Mouse (Mus musculus) forebrain, embryonic 16.5 days (tissue): ENCODE results near the gene Cby1. TPM values are rescaled to one million over a fixed set of nuclear protein-coding genes. Genes with fewer than 3 reads are reported as not detected.
A peak's percentile ranks its signal among the peaks of the same experiment; 100 is the strongest.

Source experiments
- ATAC-seq: fragments of 200-750 bp; cut with Nextera tagmentation; 2 replicates; pipeline ENCODE4 v1.8.0; 2017; ENCODE audit warnings: mild to moderate bottlenecking, moderate library complexity
- H3K27ac ChIP-seq: fragments of 300-500 bp; sonication (generic); 2 replicates; pipeline ENCODE4 v1.5.1; 2014; ENCODE audit warnings: low read length, control low read depth
- H3K27me3 ChIP-seq: fragments of 300-500 bp; sonication (generic); replicated peaks from 2 replicates; pipeline ENCODE4 v1.6.1; 2014; ENCODE audit warnings: low read length; ENCODE audit not compliant: control insufficient read depth, insufficient read depth
- H3K36me3 ChIP-seq: fragments of 300-500 bp; sonication (generic); 2 replicates; pipeline ENCODE4 v1.6.1; 2014; ENCODE audit not compliant: control insufficient read depth, insufficient read depth
- H3K4me1 ChIP-seq: fragments of 300-500 bp; sonication (generic); replicated peaks from 2 replicates; pipeline ENCODE4 v1.6.1; 2014; ENCODE audit warnings: low read length; ENCODE audit not compliant: control insufficient read depth, insufficient read depth
- H3K4me2 ChIP-seq: fragments of 300-500 bp; sonication (generic); 2 replicates; pipeline ENCODE4 v1.6.1; 2014; ENCODE audit warnings: mild to moderate bottlenecking, low read length, control low read depth
- H3K4me3 ChIP-seq: fragments of 300-500 bp; sonication (generic); replicated peaks from 2 replicates; pipeline ENCODE4 v1.5.1; 2014; ENCODE audit warnings: mild to moderate bottlenecking, low read length, control low read depth
- H3K9ac ChIP-seq: fragments of 300-500 bp; sonication (generic); replicated peaks from 2 replicates; pipeline ENCODE4 v1.6.1; 2014; ENCODE audit warnings: low read depth, low read length, control low read depth
- H3K9me3 ChIP-seq: fragments of 300-500 bp; sonication (generic); 2 replicates; pipeline ENCODE4 v1.6.1; 2016; ENCODE audit warnings: low read length; ENCODE audit not compliant: control insufficient read depth
- WGBS: fragments of 180-500 bp; shearing (Covaris S2); extraction: QIAGEN DNeasy Blood & Tissue Kit; methylation state at CpG from one replicate; pipeline ENCODE4 v1.1.7; 2014; 5-methylcytosine and 5-hydroxymethylcytosine counted together
- polyA plus RNA-seq: library from polyadenylated mRNA; unstranded; fragments of >200 nt; fragmentation: Nextera tagmentation; extraction: Ambion mirVana; gene quantifications from 2 replicates; pipeline ENCODE4 v1.2.1, GENCODE M21; 2015

Cby1 gene
- polyA plus RNA-seq, 1 experiment from 2014 or later = 117 TPM

DNA sequence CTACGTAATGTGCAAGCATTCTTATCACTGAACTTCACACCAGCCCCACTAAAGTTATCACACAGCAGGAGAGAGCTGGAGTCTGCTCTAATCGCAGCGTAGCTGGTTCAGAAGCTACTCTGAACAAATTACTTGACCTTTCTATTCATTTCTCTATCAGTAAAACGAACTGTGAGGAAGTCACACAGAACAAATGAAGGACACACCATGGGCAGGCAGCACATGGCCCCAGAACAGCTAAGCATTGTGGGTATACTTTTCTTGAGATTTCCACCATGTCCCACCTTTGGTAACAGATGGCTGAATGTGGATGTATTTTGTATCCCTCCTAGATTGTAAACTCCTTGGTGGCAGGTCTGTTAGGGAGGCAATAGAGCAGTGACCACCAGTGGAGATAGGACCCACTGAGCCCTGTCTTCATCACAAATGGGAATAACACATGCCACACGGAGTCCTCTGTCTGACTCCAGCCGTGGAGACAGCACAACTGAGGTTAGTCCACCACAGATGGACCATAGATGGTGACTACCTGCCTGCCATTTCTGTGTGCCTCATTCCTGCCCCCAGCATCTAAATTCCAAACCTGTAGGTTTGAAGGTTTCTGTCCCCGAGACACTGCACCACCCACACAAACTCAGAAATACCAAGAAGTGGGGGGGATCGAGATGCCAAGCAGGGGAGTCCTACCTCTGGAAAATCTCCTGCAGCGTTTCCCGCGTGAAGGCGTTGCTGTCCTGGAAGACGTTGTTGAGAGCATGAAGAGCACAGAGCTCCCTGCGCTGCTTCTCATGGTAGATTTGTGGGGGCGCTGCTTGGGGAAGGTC is 27.3 kb downstream of the Cby1 start:
- Histone ChIP-seq H3K9ac (peak overlapping the region; percentile 93), H3K4me2 (peak overlapping the region; percentile 92), H3K36me3 (no peaks in the 10 kb centered on the region), H3K27ac (no peak overlapping the region), H3K27me3 (no peaks in the 10 kb centered on the region), H3K4me3 (peak overlapping the region; percentile 93), H3K4me1 (peaks cover 49% of the 10 kb centered on the region), H3K9me3 (no peaks in the 10 kb centered on the region)
- 16% methylated on average over 15 of the region's 15 CpGs for WGBS
- no peak for ATAC-seq

DNA sequence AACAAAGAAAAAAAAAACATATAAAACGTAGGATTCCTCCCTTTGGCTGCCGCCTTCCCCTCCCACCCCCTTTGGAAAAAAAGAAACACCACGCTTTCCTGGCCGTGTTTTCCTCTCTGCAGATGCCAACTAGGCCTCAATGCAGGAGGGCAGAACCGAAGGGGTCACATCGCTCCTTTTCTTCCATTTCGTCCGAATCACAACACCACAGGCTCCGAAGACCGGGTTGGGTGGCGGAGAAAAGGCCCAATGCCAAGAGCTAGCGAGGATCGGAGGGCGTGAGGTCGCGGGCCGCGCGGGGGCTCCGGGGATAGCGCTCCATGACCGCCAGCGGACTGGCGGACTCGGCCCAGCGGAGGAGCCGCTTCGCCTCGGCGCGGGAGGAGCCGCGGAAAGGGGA is 28.2 kb downstream of the Cby1 start:
- no peak for ATAC-seq
- H3K36me3 ChIP-seq = no peaks in the 10 kb centered on the region
- peak overlapping the region; percentile 92 for H3K27ac ChIP-seq
- 0% methylated on average over 33 of the region's 33 CpGs for WGBS
- peak overlapping the region; percentile 93 for H3K4me3 ChIP-seq
- H3K9me3 ChIP-seq = no peaks in the 10 kb centered on the region
- H3K27me3 ChIP-seq = no peaks in the 10 kb centered on the region
- H3K4me2 ChIP-seq = peak overlapping the region; percentile 92
- H3K9ac ChIP-seq = peak overlapping the region; percentile 93
- peaks cover 57% of the 10 kb centered on the region for H3K4me1 ChIP-seq

DNA sequence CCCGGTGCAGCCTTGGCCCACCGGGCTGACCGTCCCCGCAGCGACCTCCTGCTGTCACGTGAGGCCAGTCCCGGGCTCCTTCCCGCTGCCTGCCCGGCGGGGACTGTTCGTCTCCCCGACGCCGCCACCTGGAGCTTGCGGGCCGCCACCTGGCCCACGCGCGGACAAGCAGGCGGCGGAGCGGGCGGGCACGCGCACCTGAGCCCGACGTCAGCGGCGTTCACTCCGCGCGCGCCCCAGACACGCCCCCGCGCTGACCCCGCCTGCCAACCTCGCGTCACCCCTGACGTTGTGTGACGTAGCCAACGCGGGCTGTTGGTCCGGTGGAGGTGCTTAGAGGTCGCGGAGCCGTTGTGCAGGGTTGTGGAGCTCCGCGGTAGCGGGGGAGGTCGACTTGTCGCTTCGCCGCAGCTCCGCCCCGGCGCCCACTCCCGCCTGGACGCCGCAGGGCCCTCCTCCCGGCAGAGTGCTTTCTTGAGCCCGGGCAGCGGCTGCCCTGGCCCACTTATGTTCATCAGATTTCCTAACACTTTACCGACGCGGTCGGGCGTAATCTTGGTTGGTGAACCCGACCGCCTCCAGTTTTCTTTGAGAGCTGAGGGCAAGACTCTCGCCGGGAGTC is 28.8 kb downstream of the Cby1 start, which contains the start of gene Josd1:
Gene Josd1 (minus strand): TSS at position 274 of the 622 bp plus-strand sequence.
- H3K4me2 ChIP-seq = peak within 1 kb of the TSS; percentile 92
- H3K9me3 ChIP-seq = no peaks in the 10 kb centered on the region
- peak within 1 kb of the TSS; percentile 92 for H3K27ac ChIP-seq
- peak; percentile 29 for ATAC-seq
- H3K27me3 ChIP-seq = no peaks in the 10 kb centered on the region
- H3K4me3 ChIP-seq = peak within 1 kb of the TSS; percentile 93
- peaks cover 61% of the 10 kb centered on the region for H3K4me1 ChIP-seq
- H3K9ac ChIP-seq = peak within 1 kb of the TSS; percentile 93
- under 1% methylated on average over 67 of the region's 72 CpGs for WGBS
- H3K36me3 ChIP-seq = no peaks in the 10 kb centered on the region

DNA sequence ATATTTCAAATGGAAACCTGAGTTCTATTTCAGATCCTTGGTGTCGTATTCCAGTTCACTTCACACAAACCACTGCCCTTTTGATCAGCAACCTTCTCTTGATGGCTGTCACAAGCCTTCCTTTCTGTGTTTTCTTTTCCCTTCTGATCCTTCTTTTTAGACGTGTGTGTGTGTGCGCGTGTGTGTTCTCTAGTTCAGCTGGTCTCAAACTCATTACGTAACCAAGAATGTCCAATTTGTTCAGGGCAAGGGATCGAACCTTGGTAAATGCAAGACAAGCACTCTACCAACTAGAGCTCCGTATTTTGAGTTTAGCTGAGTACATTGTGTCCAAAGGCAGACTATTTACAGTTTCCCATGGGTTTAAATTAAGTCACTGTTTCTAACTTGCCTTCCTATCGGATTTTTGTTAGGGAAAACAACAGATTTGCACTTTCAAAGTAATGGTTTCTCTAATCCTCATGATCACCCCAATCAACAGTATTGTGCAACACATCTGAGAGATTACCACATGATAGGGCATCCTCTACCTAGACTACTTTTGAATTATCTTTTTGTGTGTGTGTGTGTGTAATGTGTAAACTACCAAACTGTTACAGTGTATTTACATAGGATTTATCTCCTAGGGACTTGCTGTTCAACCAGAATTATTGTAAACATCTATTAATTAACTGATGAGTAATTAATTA is 29.4 kb downstream of the Cby1 start:
- WGBS = 5% methylated on average over 8 of the region's 8 CpGs
- no peaks in the 10 kb centered on the region for H3K36me3 ChIP-seq
- peaks cover 55% of the 10 kb centered on the region for H3K4me1 ChIP-seq
- no peaks in the 10 kb centered on the region for H3K9me3 ChIP-seq
- H3K4me3 ChIP-seq = peak overlapping the region; percentile 93
- ATAC-seq = no peak
- peak overlapping the region; percentile 92 for H3K27ac ChIP-seq
- H3K27me3 ChIP-seq = no peaks in the 10 kb centered on the region
- peak overlapping the region; percentile 92 for H3K4me2 ChIP-seq
- H3K9ac ChIP-seq = peak overlapping the region; percentile 93

DNA sequence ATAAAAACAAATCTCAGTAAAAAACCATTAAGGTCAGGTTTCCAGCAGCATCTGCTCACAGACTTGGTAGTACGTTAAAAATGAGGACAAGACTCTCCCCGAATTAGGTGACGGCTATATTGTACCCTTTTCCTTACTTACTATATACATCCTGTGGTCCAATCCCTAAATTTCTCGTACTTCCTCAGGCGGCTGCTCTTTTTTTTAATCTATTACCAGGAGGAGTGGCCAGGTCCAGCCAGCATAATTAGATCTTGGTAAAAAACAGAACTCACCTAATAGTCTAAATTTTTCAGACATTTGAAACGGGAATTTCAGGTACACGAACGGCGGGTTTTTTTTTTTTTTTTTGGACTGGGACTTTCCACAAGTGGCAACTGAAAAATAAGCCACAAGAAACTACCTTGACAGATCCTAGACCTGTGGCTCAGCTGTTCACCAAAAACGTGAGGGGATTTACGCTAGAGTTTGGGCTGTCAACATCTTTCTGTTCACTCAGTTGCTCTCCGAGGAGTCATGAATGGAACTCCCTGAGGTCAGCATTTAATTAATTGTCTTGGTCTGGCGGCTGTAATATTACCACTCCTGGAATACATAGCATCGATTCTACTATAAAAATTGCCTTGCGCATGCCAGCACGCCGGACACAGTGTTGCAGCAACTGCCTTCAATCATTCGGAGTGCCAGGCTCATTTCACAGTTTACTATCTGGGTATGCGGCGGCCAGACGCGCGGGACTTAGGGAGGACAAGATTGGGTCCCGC is 30.8 kb downstream of the Cby1 start:
- no peak overlapping the region for H3K9ac ChIP-seq
- peak overlapping the region; percentile 75 for H3K4me2 ChIP-seq
- H3K9me3 ChIP-seq = no peaks in the 10 kb centered on the region
- WGBS = 13% methylated on average over 24 of the region's 24 CpGs
- no peak for ATAC-seq
- H3K27ac ChIP-seq = peak overlapping the region; percentile 44
- H3K4me3 ChIP-seq = peak overlapping the region; percentile 45
- peaks cover 41% of the 10 kb centered on the region for H3K4me1 ChIP-seq
- no peaks in the 10 kb centered on the region for H3K27me3 ChIP-seq
- H3K36me3 ChIP-seq = peaks cover 2% of the 10 kb centered on the region; the same call in 1 of the 2 replicates

DNA sequence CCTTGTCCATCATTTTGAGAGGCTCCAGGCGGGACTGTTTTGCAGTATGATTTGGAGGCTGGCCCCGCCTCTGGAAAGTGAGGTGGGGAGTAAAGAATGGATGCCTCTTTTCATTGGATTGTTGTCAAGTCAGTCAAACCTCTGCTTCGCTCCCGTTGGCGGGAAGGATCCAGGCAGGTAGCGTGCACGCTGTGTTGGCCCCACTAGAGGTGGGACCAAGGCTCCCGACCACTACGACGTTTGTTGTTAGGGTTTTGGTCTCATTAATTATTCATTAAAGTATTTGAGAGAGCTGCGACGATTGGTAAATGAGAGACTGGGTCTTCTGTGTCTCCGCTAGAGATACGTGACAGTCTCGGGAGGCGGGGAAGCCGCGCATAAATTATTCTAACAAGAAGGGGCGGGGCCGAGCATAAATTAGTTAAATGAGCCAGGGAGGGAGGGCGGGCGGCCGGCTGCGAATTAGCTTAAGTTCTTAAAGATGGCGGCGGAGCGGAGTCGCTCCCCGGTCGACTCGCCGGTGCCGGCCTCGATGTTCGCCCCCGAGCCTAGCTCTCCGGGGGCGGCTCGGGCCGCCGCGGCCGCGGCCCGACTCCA is 31.5 kb downstream of the Cby1 start, which contains the start of gene Gtpbp1:
Gene Gtpbp1 (plus strand): TSS at position 420 of the 597 bp plus-strand sequence.
- peak; percentile 98 for ATAC-seq

DNA sequence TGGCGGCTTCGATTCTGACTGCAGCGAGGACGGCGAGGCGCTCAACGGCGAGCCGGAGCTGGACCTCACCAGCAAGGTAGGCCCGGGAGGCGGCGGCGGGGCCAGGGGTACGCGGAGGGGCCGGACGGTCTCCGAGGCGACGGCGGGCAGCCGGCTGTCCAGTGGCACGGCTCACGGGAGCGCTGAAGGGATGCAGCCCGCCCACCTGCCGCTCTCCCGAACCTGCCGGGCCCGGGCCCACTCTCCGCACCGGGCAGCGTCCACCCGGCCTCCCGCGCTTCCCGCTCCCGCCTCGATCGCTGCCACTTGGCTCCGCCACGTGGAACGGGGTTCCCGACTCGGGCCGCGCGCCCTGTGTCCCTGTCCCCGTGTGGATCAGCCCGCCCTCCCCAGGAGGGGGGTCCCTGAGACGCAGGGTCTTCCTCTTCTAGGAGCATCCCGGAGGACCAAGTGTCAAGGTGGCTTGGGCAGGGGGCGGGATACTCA is 32.1 kb downstream of the Cby1 start:
- H3K4me2 ChIP-seq = peak overlapping the region; percentile 73
- H3K27ac ChIP-seq = peak overlapping the region; percentile 84
- H3K4me1 ChIP-seq = peaks cover 29% of the 10 kb centered on the region
- H3K9me3 ChIP-seq = no peaks in the 10 kb centered on the region
- peaks cover 3% of the 10 kb centered on the region; the same call in 1 of the 2 replicates for H3K36me3 ChIP-seq
- under 1% methylated on average over 51 of the region's 53 CpGs for WGBS
- H3K27me3 ChIP-seq = no peaks in the 10 kb centered on the region
- peak overlapping the region; percentile 91 for H3K4me3 ChIP-seq
- peak; percentile 4 for ATAC-seq
- peak overlapping the region; percentile 87 for H3K9ac ChIP-seq

More for the DNA sequence above, 31.5 kb downstream of the Cby1 start, which contains the start of gene Gtpbp1:
- Histone ChIP-seq H3K27ac (peak within 1 kb of the TSS; percentile 84), H3K4me2 (peak within 1 kb of the TSS; percentile 75), H3K4me1 (peaks cover 34% of the 10 kb centered on the region), H3K9ac (peak within 1 kb of the TSS; percentile 87), H3K4me3 (peak within 1 kb of the TSS; percentile 91), H3K9me3 (no peaks in the 10 kb centered on the region), H3K27me3 (no peaks in the 10 kb centered on the region), H3K36me3 (peaks cover 3% of the 10 kb centered on the region; the same call in 1 of the 2 replicates)
- 0% methylated on average over 45 of the region's 45 CpGs for WGBS

DNA sequence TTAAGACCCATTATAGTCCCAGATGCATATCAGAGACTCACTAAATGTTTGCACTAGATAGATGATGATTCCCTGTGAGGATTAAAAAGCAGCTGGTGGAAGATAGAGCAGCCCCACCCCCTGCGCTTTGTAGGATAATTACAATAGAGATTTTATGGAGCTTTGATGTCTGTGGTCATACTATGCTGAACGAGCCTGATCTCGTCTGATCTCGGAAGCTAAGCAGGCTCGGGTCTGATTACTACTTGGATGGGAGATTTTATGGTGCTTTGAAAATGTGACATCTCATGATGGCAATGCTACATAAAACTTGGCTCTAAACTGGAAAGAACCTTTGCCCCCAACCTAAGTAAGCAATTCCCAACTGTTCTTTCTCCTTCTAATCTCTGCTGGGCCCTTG is 33.3 kb downstream of the Cby1 start:
- Histone ChIP-seq H3K27me3 (no peaks in the 10 kb centered on the region), H3K4me2 (peak overlapping the region; percentile 73)

More for the DNA sequence above, 33.3 kb downstream of the Cby1 start:
- no peak overlapping the region for H3K27ac ChIP-seq
- H3K9ac ChIP-seq = no peak overlapping the region
- H3K4me1 ChIP-seq = peaks cover 28% of the 10 kb centered on the region
- no peak for ATAC-seq
- H3K9me3 ChIP-seq = no peaks in the 10 kb centered on the region
- H3K36me3 ChIP-seq = peaks cover 3% of the 10 kb centered on the region; the same call in 1 of the 2 replicates
- H3K4me3 ChIP-seq = no peak overlapping the region
- WGBS = 69% methylated on average over 5 of the region's 5 CpGs
